Mouse (Mus musculus) inflammation-experienced regulatory T-cells, adult 16 weeks (primary cell): ENCODE measurements around the gene Speg. TPM values are rescaled to one million over a fixed set of nuclear protein-coding genes. Genes with fewer than 3 reads are reported as not detected.

ENCODE experiments used
- polyA plus RNA-seq: library from polyadenylated mRNA; unstranded; fragments of 100-300 nt; shearing (Covaris generic); gene quantifications from one replicate; pipeline ENCODE4 v1.2.1, GENCODE M21; 2017

Gene Speg
- polyA plus RNA-seq, result 0.93 TPM

GRCm38 (mm10) chr1:75374950-75375936 lies at the start of gene Speg:
Speg (plus strand) TSS chr1:75375297.

DNA sequence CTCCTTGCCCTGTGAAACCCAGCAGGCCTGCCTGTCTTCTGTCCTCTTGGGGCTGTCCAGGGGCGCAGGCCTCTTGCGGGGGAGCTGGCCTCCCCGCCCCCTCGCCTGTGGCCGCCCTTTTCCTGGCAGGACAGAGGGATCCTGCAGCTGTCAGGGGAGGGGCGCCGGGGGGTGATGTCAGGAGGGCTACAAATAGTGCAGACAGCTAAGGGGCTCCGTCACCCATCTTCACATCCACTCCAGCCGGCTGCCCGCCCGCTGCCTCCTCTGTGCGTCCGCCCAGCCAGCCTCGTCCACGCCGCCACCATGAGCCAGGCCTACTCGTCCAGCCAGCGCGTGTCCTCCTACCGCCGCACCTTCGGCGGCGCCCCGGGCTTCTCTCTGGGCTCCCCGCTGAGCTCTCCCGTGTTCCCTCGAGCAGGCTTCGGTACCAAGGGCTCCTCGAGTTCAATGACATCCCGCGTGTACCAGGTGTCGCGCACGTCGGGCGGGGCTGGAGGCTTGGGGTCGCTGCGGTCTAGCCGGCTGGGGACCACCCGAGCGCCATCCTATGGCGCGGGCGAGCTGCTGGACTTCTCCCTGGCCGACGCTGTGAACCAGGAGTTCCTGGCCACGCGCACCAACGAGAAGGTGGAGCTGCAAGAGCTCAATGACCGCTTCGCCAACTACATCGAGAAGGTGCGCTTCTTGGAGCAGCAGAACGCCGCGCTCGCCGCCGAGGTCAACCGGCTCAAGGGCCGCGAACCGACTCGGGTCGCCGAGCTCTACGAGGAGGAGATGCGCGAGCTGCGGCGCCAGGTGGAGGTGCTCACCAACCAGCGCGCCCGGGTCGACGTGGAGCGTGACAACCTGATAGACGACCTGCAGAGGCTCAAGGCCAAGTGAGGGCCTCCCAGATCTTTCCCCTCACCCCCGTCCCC lies 14.7 kb upstream of the Speg start, which contains the start of gene Des:
TSS of gene Des (plus strand) at position 218 of the 920 bp plus-strand sequence.

DNA sequence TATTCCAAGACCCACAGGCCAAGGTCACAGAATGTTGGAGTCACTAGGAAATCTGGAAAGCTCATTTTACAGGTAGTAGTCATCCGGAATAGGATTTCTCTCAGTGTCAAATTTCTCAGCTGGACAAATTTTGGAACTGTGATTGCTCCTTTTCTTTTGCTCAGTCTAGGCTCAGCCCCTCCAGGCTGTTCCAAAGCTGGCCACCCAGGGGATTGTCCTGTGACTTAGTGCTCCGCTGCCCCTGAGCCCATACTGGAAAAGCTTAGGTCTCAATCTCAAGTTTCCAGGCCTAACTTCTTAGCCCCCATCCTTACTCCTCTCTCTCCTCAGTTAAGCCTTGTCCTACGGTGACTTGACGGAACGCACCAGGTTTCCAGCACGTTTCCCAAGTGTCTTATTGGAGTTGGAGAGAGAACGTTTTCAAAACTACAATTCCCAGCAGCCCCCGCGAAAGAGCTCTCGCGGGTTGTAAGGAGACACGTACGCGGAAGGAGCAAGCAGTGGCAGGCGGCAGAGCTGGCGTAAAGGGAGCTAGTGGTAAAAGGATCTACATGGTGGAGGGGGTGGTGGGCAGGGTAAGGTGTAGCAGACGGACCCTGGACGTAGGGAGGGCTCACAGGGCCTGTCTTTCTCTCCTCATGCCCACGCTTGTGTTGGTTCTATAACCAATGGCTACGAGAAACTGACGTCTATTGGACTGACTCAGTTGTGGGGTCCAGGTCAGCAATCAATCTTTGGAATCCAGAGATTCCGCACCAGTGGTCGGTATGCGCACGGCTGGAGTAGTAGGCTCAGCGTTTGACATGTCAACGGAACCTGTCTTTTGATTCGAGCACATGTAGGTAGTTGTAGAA lies 60.6 kb downstream of the Speg start, which contains the start of gene Gmppa:
TSS of gene Gmppa (plus strand) at position 456 of the 854 bp plus-strand sequence.

DNA sequence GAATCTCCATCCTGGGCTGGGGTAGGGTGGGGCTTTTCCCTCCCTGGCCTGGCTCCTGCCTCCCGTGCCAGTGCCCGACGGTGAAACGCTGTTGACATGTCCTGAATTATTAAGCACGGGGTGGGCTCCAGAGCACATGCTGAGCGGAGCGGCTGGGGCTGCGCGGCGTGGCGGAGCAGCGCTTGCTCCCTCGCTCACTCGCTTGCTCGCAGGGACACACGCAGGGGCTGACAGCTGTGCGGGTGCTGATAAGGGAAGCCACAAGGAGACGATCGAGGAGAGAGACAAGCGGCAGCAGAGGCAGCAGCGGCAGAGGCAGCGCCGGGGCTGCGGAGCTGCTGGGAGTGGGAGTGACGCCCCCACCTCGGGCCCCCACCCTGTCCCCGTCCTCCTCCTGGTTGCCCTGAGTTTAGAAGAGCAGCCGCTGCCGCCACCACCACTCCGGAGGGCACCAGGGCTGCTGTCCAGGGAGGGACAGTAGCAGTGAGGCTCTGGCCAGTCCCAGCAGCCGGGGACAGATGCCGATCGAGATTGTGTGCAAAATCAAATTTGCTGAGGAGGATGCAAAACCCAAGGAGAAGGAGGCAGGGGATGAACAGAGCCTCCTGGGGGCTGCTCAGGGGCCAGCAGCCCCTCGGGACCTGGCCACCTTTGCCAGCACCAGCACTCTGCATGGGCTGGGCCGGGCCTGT lies 75.4 kb downstream of the Speg start, which contains the start of gene Asic4:
TSS of gene Asic4 (plus strand) at position 123 of the 692 bp plus-strand sequence.

DNA sequence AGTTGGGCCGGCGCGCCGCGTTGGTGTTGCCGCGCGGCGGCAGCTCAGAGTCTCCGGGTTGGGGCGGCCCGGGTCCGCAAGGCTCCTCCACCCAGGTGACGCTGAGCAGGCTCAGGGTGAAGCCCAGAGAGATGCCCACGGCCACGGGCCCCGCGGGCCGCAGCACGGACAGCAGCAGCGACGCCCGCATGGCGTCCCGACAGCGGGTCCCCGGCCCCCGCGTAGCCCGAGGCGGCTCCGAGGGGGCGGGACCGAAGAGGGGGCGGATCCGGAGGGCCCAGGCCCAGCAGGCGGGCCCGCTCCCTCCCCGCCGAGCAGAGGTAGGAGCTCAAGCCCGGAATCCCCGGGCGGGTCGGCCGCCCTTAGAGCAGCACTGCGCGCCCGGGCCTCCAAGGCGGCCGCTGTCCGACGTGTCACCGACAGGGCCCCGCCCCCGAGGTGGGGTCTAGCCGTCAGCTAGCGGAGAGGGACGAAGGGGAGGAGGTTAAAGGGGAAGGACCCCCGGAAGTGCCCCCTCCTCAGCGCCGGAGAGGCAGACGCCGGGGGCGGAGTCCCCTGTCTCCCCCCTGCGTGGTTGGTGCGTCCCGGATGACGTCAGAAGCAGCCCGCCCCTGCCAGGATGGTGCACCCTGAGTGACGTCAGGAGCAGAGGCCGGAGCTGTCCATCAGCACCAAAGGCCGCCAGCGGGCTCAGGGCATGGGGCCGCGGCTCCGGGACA lies 104.0 kb downstream of the Speg start, which contains the start of the genes Chpf and Tmem198:
TSS of gene Chpf (minus strand) at position 392 of the 719 bp plus-strand sequence.
TSS of gene Tmem198 (plus strand) at position 617 of the 719 bp plus-strand sequence.

Other genes with a start within 250 kb of the Speg start
- gene Slc23a3, start 241.4 kb upstream of the Speg start, polyA plus RNA-seq, result 0.23 TPM
- gene Cnppd1, start 232.6 kb upstream of the Speg start, polyA plus RNA-seq, result 192 TPM
- gene Retreg2, start 232.5 kb upstream of the Speg start, polyA plus RNA-seq, result 22.9 TPM
- 77.4 TPM for gene Zfand2b, start 206.7 kb upstream of the Speg start, polyA plus RNA-seq
- gene Abcb6, start 194.9 kb upstream of the Speg start, polyA plus RNA-seq, result 7.7 TPM
- gene Ankzf1, start 183.1 kb upstream of the Speg start, polyA plus RNA-seq, result 55.8 TPM
- 27.1 TPM for gene Atg9a, start 183.1 kb upstream of the Speg start, polyA plus RNA-seq
- 18.8 TPM for gene Glb1l, start 164.5 kb upstream of the Speg start, polyA plus RNA-seq
- gene Stk16, start 164.5 kb upstream of the Speg start, polyA plus RNA-seq, result 104 TPM
- 331 TPM for gene Tuba4a, start 155.4 kb upstream of the Speg start, polyA plus RNA-seq
- not detected for gene A630095N17Rik, start 143.2 kb upstream of the Speg start, polyA plus RNA-seq
- gene Dnajb2, start 138.9 kb upstream of the Speg start, polyA plus RNA-seq, result 39.6 TPM
- not detected for gene Ptprn, start 110.8 kb upstream of the Speg start, polyA plus RNA-seq
- gene Resp18, start 96.9 kb upstream of the Speg start, polyA plus RNA-seq, result not detected
- 90.7 TPM for gene Dnpep, start 57.3 kb upstream of the Speg start, polyA plus RNA-seq
- 0.22 TPM for gene Des, start 15.0 kb upstream of the Speg start, polyA plus RNA-seq
- gene Gmppa, start 60.6 kb downstream of the Speg start, polyA plus RNA-seq, result 93.4 TPM
- gene Asic4, start 75.1 kb downstream of the Speg start, polyA plus RNA-seq, result not detected
- 10.9 TPM for gene Chpf, start 104.0 kb downstream of the Speg start, polyA plus RNA-seq
- gene Tmem198, start 104.2 kb downstream of the Speg start, polyA plus RNA-seq, result 0.49 TPM
- gene Obsl1, start 131.2 kb downstream of the Speg start, polyA plus RNA-seq, result not detected
- gene Inha, start 131.8 kb downstream of the Speg start, polyA plus RNA-seq, result not detected
- gene Stk11ip, start 146.2 kb downstream of the Speg start, polyA plus RNA-seq, result 28.2 TPM
- gene Slc4a3, start 171.0 kb downstream of the Speg start, polyA plus RNA-seq, result 0.04 TPM